Mouse (Mus musculus) T-helper 17 cell (primary cell): Measurements from ENCODE around the gene Rps4x.

ENCODE experiments used
- in situ Hi-C, 2 experiments: fragments of 300-600 bp; cut with MboI, MseI; formaldehyde crosslinking; loops; 1 replicate in 1 of 2; 2 replicates in 1 of 2; pipeline ENCODE4 v1.15.1; 2025; ENCODE audit warnings: high pct_unique_total_duplicates in 2 of 2

The Rps4x gene

GRCm38 (mm10) chrX:102188712-102189497, at the start of gene Rps4x:
Gene Rps4x, minus strand, starts transcription at chrX:102189394.
- in situ Hi-C loops, result no loop called here

GRCm38 (mm10) chrX:102219126-102219525, 29.9 kb upstream of the Rps4x start:
- in situ Hi-C loops, result loop anchor here in 1 of 2 experiments (5.0 to 25.0 kb wide), 3 partner anchors 258 to 1964 kb away; partner anchors contain the start of gene 1700018G05Rik

- in situ Hi-C loops, result loop anchor here in 1 of 2 experiments (5.0 to 25.0 kb wide), 3 partner anchors 262 to 1961 kb away; partner anchors contain the start of gene 1700018G05Rik
These were observed 26.2 kb upstream of the Rps4x start for GRCm38 (mm10) chrX:102215356-102215755.

- in situ Hi-C loops, result no loop called here
These were observed 1.6 kb upstream of the Rps4x start for GRCm38 (mm10) chrX:102190840-102191239.

- in situ Hi-C loops, result no loop called here
These were observed 387 bp upstream of the Rps4x start for GRCm38 (mm10) chrX:102189581-102189980.

GRCm38 (mm10) chrX:102187023-102187699, 2.0 kb downstream of the Rps4x start:
- in situ Hi-C loops, result no loop called here

- in situ Hi-C loops, result no loop called here
These were observed 6.6 kb downstream of the Rps4x start for GRCm38 (mm10) chrX:102182575-102182974.

GRCm38 (mm10) chrX:102175538-102176287, 13.5 kb downstream of the Rps4x start:
- in situ Hi-C loops, result no loop called here

GRCm38 (mm10) chrX:102170900-102171299, 18.3 kb downstream of the Rps4x start:
- in situ Hi-C loops, result no loop called here

- in situ Hi-C loops, result no loop called here
These were observed 19.1 kb downstream of the Rps4x start for GRCm38 (mm10) chrX:102170135-102170534.

GRCm38 (mm10) chrX:102169724-102170123, 19.5 kb downstream of the Rps4x start:
- in situ Hi-C loops, result no loop called here

- in situ Hi-C loops, result no loop called here
These were observed 22.2 kb downstream of the Rps4x start for GRCm38 (mm10) chrX:102166986-102167385.

- in situ Hi-C loops, result no loop called here
These were observed 22.7 kb downstream of the Rps4x start for GRCm38 (mm10) chrX:102166521-102166920.

GRCm38 (mm10) chrX:102163529-102163928, 25.7 kb downstream of the Rps4x start:
- in situ Hi-C loops, result no loop called here

GRCm38 (mm10) chrX:102163096-102163495, 26.1 kb downstream of the Rps4x start:
- in situ Hi-C loops, result no loop called here

GRCm38 (mm10) chrX:102160528-102160927, 28.7 kb downstream of the Rps4x start:
- in situ Hi-C loops, result no loop called here

GRCm38 (mm10) chrX:102159778-102160177, 29.4 kb downstream of the Rps4x start:
- in situ Hi-C loops, result no loop called here

GRCm38 (mm10) chrX:102157423-102157791, 31.8 kb downstream of the Rps4x start:
- in situ Hi-C loops, result no loop called here

GRCm38 (mm10) chrX:102156618-102157422, 32.4 kb downstream of the Rps4x start, which contains the start of gene Ercc6l:
Gene Ercc6l, minus strand, starts transcription at chrX:102157091.
- in situ Hi-C loops, result no loop called here

- in situ Hi-C loops, result no loop called here
These were observed 48.0 kb downstream of the Rps4x start for GRCm38 (mm10) chrX:102141157-102141556.
